Mouse (Mus musculus) MEL (cell line): ENCODE data around the gene Macf1. TPM values are rescaled to one million over a fixed set of nuclear protein-coding genes. Genes with fewer than 3 reads are reported as not detected.
A peak's percentile ranks its signal among the peaks of the same experiment; 100 is the strongest.

Experiments
- DNase-seq: peaks from one replicate; pipeline ENCODE4 v3.0.0; 2011; ENCODE audit warnings: low read depth, low spot score
- H3K27ac ChIP-seq: 2 replicates; pipeline ENCODE4 v1.5.1; 2012; ENCODE audit warnings: low read depth, mild to moderate bottlenecking, control low read depth, low read length, moderate library complexity; ENCODE audit not compliant: control insufficient read depth
- H3K27me3 ChIP-seq, 2 experiments: fragments of 150-350 bp in 1 of 2; sonication (generic) in 1 of 2; 2 replicates each; pipeline ENCODE4 v1.6.1; 2012; ENCODE audit warnings: low read length in 2 of 2, mild to moderate bottlenecking in 2 of 2, improper control_type of control experiment in 1 of 2, moderate library complexity in 1 of 2; ENCODE audit not compliant: insufficient read depth in 2 of 2, control insufficient read depth in 1 of 2
- H3K36me3 ChIP-seq, 2 experiments: 2 replicates each; pipeline ENCODE4 v1.6.1; 2012 to 2014; ENCODE audit warnings: low read length in 2 of 2, improper control_type of control experiment in 1 of 2, inconsistent platforms in 1 of 2, mild to moderate bottlenecking in 1 of 2; ENCODE audit not compliant: insufficient read depth in 2 of 2, control insufficient read depth in 1 of 2
- H3K4me1 ChIP-seq, 2 experiments: fragments of 150-350 bp in 1 of 2; sonication (generic) in 1 of 2; 2 replicates each; pipeline ENCODE4 v1.6.1; 2012; ENCODE audit warnings: low read length in 2 of 2, improper control_type of control experiment in 1 of 2, mild to moderate bottlenecking in 1 of 2; ENCODE audit not compliant: insufficient read depth in 2 of 2, control insufficient read depth in 1 of 2
- H3K4me3 ChIP-seq, 2 experiments: fragments of 150-350 bp in 1 of 2; sonication (generic) in 1 of 2; 2 replicates each; pipeline ENCODE4 v1.5.1; 2012; ENCODE audit warnings: low read depth in 2 of 2, low read length in 2 of 2, mild to moderate bottlenecking in 2 of 2, moderate library complexity in 2 of 2, control low read depth in 1 of 2, improper control_type of control experiment in 1 of 2; ENCODE audit not compliant: control insufficient read depth in 1 of 2, insufficient read depth in 1 of 2
- H3K79me2 ChIP-seq: 2 replicates; pipeline ENCODE4 v1.6.1; 2012; ENCODE audit warnings: mild to moderate bottlenecking, low read length, moderate library complexity; ENCODE audit not compliant: control insufficient read depth, poor library complexity, insufficient read depth
- H3K9ac ChIP-seq: 2 replicates; pipeline ENCODE4 v1.6.1; 2012; ENCODE audit warnings: low read depth, mild to moderate bottlenecking, control low read depth, low read length, moderate library complexity; ENCODE audit not compliant: control insufficient read depth, poor library complexity, severe bottlenecking
- H3K9me3 ChIP-seq: fragments of 150-350 bp; sonication (generic); replicated peaks from 2 replicates; pipeline ENCODE4 v1.6.1; 2012; ENCODE audit warnings: mild to moderate bottlenecking, low read length, improper control_type of control experiment, moderate library complexity; ENCODE audit not compliant: insufficient read depth
- CHD2 ChIP-seq: IDR thresholded peaks from 2 replicates; pipeline ENCODE4 v1.6.1; 2011; ENCODE audit warnings: low read length, improper control_type of control experiment
- CTCF ChIP-seq, 3 experiments: IDR thresholded peaks in 2 of 3; conservative IDR thresholded peaks in 1 of 3; 2 replicates each; pipeline ENCODE4 v1.5.1; 2011 to 2012; ENCODE audit warnings: low read length in 3 of 3, low read depth in 2 of 3, mild to moderate bottlenecking in 2 of 3, improper control_type of control experiment in 1 of 3, inconsistent platforms in 1 of 3, mixed read lengths in 1 of 3, moderate library complexity in 1 of 3; ENCODE audit not compliant: control insufficient read depth in 1 of 3, insufficient read depth in 1 of 3, poor library complexity in 1 of 3, severe bottlenecking in 1 of 3
- EP300 ChIP-seq, 2 experiments: IDR thresholded peaks; 2 replicates each; pipeline ENCODE4 v1.6.1; 2011; ENCODE audit warnings: improper control_type of control experiment in 2 of 2, low read length in 2 of 2, low read depth in 1 of 2, mild to moderate bottlenecking in 1 of 2
- ETS1 ChIP-seq: IDR thresholded peaks from 2 replicates; pipeline ENCODE4 v1.6.1; 2012; ENCODE audit warnings: low read depth, mild to moderate bottlenecking, inconsistent platforms, low read length, improper control_type of control experiment, moderate library complexity
- GATA1 ChIP-seq: IDR thresholded peaks from 2 replicates; pipeline ENCODE4 v1.6.1; 2011; ENCODE audit warnings: low read depth, low read length, improper control_type of control experiment
- HCFC1 ChIP-seq: IDR thresholded peaks from 2 replicates; pipeline ENCODE4 v1.6.1; 2012; ENCODE audit warnings: low read depth, mild to moderate bottlenecking, inconsistent platforms, low read length, improper control_type of control experiment, moderate library complexity
- JUND ChIP-seq: IDR thresholded peaks from 2 replicates; pipeline ENCODE4 v1.6.1; 2011; ENCODE audit warnings: low read depth, mild to moderate bottlenecking, improper control_type of control experiment, low read length
- KAT2A ChIP-seq: conservative IDR thresholded peaks from 2 replicates; pipeline ENCODE4 v1.6.1; 2012; ENCODE audit warnings: low read depth, low read length, improper control_type of control experiment, inconsistent platforms
- MAFK ChIP-seq: IDR thresholded peaks from 2 replicates; pipeline ENCODE4 v1.6.1; 2011; ENCODE audit warnings: low read depth, mild to moderate bottlenecking, low read length, improper control_type of control experiment, borderline replicate concordance
- MAX ChIP-seq: IDR thresholded peaks from 2 replicates; pipeline ENCODE4 v1.6.1; 2011; ENCODE audit warnings: low read length, improper control_type of control experiment
- MAZ ChIP-seq: IDR thresholded peaks from 2 replicates; pipeline ENCODE4 v1.6.1; 2012; ENCODE audit warnings: low read depth, mild to moderate bottlenecking, inconsistent platforms, low read length, improper control_type of control experiment
- MYB ChIP-seq: IDR thresholded peaks from 2 replicates; pipeline ENCODE4 v1.6.1; 2011; ENCODE audit warnings: mild to moderate bottlenecking, low read depth, low read length, improper control_type of control experiment
- NELFE ChIP-seq: IDR thresholded peaks from 2 replicates; pipeline ENCODE4 v1.6.1; 2011; ENCODE audit warnings: low read depth, low read length, improper control_type of control experiment
- POLR2A ChIP-seq, 2 experiments: IDR thresholded peaks; 2 replicates each; pipeline ENCODE4 v1.6.1; 2011 to 2012; ENCODE audit warnings: low read length in 2 of 2, mild to moderate bottlenecking in 2 of 2, control low read depth in 1 of 2, improper control_type of control experiment in 1 of 2, low read depth in 1 of 2, moderate library complexity in 1 of 2; ENCODE audit not compliant: control insufficient read depth in 1 of 2, insufficient read depth in 1 of 2, poor library complexity in 1 of 2
- POLR2AphosphoS2 ChIP-seq: IDR thresholded peaks from 2 replicates; pipeline ENCODE4 v1.6.1; 2011; ENCODE audit warnings: low read length, improper control_type of control experiment
- POLR2AphosphoS5 ChIP-seq: IDR thresholded peaks from 2 replicates; pipeline ENCODE4 v1.6.1; 2012; ENCODE audit warnings: low read depth, borderline replicate concordance, mild to moderate bottlenecking, inconsistent platforms, low read length, moderate library complexity, mixed read lengths
- RAD21 ChIP-seq: IDR thresholded peaks from 2 replicates; pipeline ENCODE4 v1.6.1; 2011; ENCODE audit warnings: mild to moderate bottlenecking, low read depth, low read length, improper control_type of control experiment
- RCOR1 ChIP-seq: IDR thresholded peaks from 2 replicates; pipeline ENCODE4 v1.6.1; 2012; ENCODE audit warnings: low read depth, mild to moderate bottlenecking, inconsistent platforms, low read length, improper control_type of control experiment
- SMC3 ChIP-seq: IDR thresholded peaks from 2 replicates; pipeline ENCODE4 v1.6.1; 2011; ENCODE audit warnings: low read depth, low read length, improper control_type of control experiment
- TBP ChIP-seq: IDR thresholded peaks from 2 replicates; pipeline ENCODE4 v1.8.0; 2011; ENCODE audit warnings: low read depth, low read length, improper control_type of control experiment
- TCF12 ChIP-seq: IDR thresholded peaks from 2 replicates; pipeline ENCODE4 v1.6.1; 2014; ENCODE audit warnings: low read depth, mild to moderate bottlenecking, inconsistent platforms, low read length, improper control_type of control experiment, moderate library complexity
- ZC3H11A ChIP-seq: IDR thresholded peaks from 2 replicates; pipeline ENCODE4 v1.6.1; 2012; ENCODE audit warnings: low read depth, mild to moderate bottlenecking, inconsistent platforms, low read length, improper control_type of control experiment
- ZKSCAN1 ChIP-seq: IDR thresholded peaks from 2 replicates; pipeline ENCODE4 v1.6.1; 2012; ENCODE audit warnings: low read depth, mild to moderate bottlenecking, inconsistent platforms, low read length, improper control_type of control experiment, moderate library complexity
- ZMIZ1 ChIP-seq: IDR thresholded peaks from 2 replicates; pipeline ENCODE4 v1.6.1; 2012; ENCODE audit warnings: low read depth, mild to moderate bottlenecking, inconsistent platforms, low read length, improper control_type of control experiment, moderate library complexity
- ZNF384 ChIP-seq: IDR thresholded peaks from 2 replicates; pipeline ENCODE4 v1.6.1; 2012; ENCODE audit warnings: low read depth, mild to moderate bottlenecking, inconsistent platforms, low read length, improper control_type of control experiment
- polyA plus RNA-seq, 2 experiments: library from polyadenylated mRNA; stranded (reverse) in 1 of 2; unstranded in 1 of 2; fragments of >175 nt in 1 of 2; fragments of >200 nt in 1 of 2; gene quantifications; 2 replicates each; pipeline versions ENCODE4 v1.2.1 to v1.2.4; 2012; ENCODE audit warnings: low replicate concordance in 2 of 2, low read depth in 1 of 2; ENCODE audit not compliant: insufficient read length in 2 of 2, insufficient read depth in 1 of 2, missing spikeins in 1 of 2
- total RNA-seq: library from RNA; depleted of rRNA; stranded (reverse); fragments of 300-350 nt; gene quantifications from 2 replicates; pipeline ENCODE4 v1.2.3, GENCODE M21; 2012

The Macf1 gene
- total and polyA plus RNA-seq, 3 experiments = 18.5 to 71.4 (median 60.8) TPM

DNA sequence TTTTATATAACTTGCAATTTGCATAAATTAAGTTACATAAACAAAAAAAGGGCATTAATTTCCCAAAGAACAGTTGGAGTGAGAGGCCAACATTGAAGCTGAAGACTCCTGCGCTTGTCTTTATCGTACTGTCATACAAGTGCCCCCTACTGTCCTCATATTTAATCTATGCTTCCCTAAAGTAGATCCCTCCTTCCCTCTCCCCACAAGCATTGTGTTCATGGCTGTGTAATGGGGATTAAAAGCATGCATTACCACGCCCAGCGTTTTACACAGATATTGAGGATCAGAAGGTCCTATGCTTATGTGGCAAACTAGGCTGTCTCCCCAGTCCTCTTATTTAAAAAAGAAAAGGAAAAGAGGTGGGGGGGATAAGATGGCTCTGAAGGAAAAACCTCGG lies 56.5 kb downstream of the Macf1 start:
- H3K27me3 ChIP-seq = no peaks in the 10 kb centered on the region; a peak in 1 of 4 replicates
- H3K9ac ChIP-seq = no peak overlapping the region
- no peak overlapping the region for H3K27ac ChIP-seq
- H3K4me1 ChIP-seq = peaks cover 0 to 2% of the 10 kb centered on the region in 2 experiments; a peak in 1 of 4 replicates
- DNase-seq = no peak
- TF ChIP-seq KAT2A (no peak), ZMIZ1 (no peak), POLR2A (IDR thresholded peaks at IDR 0.05; ENCODE audit: control insufficient read depth in 1 of 2, insufficient read depth in 1 of 2, low read depth in 1 of 2, low read length in 2 of 2, poor library complexity in 1 of 2) (no peak), GATA1 (no peak), CTCF (IDR thresholded peaks at IDR 0.05 in 2 of 3, conservative IDR thresholded peaks at IDR 0.05 in 1 of 3; ENCODE audit: control insufficient read depth in 1 of 3, insufficient read depth in 1 of 3, low read depth in 2 of 3, low read length in 3 of 3, poor library complexity in 1 of 3, severe bottlenecking in 1 of 3) (0 out of 6 replicates have a peak, but pooled peaks of 1 of the 3 experiments have one; percentile 2)
- TF ChIP-seq, all 39 proteins: peak for 1
- H3K79me2 ChIP-seq = no peaks in the 10 kb centered on the region
- no peak overlapping the region for H3K4me3 ChIP-seq
- 0 out of 4 replicates have a peak, but pooled peaks cover 0 to 4% of the 10 kb centered on the region in 2 experiments for H3K36me3 ChIP-seq
- no peaks in the 10 kb centered on the region for H3K9me3 ChIP-seq

DNA sequence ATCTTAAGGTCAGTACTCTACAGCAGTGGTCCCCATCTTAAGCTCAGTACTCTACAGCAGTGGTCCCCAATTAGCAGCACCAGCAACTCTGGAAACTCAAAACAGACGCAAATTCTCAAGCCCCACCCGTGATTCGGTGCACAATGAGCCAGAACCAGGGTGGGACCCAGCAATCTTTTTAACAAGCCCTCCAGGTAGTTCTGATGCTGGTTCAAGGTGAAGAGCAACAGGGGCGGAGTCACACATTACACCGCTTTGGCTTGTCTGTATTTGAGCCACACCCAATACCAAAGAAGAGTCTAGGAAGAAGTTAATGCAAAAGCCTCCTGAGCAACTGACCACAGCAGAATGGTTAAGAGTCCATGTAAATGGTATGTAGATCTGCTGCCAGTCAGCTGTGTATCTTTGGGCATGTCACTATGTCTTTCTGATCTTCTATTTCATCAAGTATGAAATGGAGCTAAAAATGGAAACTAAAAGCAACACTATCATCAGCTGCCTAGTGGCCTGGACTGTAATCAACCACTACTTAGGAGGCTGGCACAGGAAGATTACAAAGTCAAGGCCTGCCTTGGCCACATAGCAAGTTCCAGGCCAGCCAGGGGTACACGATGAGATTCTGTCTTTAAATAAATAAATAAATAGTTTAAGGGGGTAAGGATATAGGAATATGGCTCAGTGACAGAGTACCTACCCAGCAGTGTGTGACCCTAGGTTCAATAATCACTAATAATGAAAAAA lies 58.7 kb downstream of the Macf1 start:
- H3K9me3 ChIP-seq = no peaks in the 10 kb centered on the region
- 0 out of 4 replicates have a peak, but pooled peaks cover 0 to 3% of the 10 kb centered on the region in 2 experiments for H3K4me1 ChIP-seq
- no peak overlapping the region for H3K4me3 ChIP-seq
- H3K9ac ChIP-seq = no peak overlapping the region
- peaks cover 0 to 3% of the 10 kb centered on the region in 2 experiments; a peak in 1 of 4 replicates for H3K36me3 ChIP-seq
- H3K27me3 ChIP-seq = no peaks in the 10 kb centered on the region; a peak in 1 of 4 replicates
- no peak for DNase-seq
- no peaks in the 10 kb centered on the region for H3K79me2 ChIP-seq
- TF ChIP-seq RCOR1 (no peak), TCF12 (no peak), ZNF384 (no peak), POLR2AphosphoS2 (no peak), CHD2 (no peak), ETS1 (0 out of 2 replicates have a peak, but pooled peaks have one; percentile 19), EP300 (IDR thresholded peaks at IDR 0.05; ENCODE audit: low read depth in 1 of 2, low read length in 2 of 2) (0 out of 4 replicates have a peak, but pooled peaks of 1 of the 2 experiments have one; percentile 3), MYB (no peak), NELFE (no peak)
- no peak overlapping the region for H3K27ac ChIP-seq

DNA sequence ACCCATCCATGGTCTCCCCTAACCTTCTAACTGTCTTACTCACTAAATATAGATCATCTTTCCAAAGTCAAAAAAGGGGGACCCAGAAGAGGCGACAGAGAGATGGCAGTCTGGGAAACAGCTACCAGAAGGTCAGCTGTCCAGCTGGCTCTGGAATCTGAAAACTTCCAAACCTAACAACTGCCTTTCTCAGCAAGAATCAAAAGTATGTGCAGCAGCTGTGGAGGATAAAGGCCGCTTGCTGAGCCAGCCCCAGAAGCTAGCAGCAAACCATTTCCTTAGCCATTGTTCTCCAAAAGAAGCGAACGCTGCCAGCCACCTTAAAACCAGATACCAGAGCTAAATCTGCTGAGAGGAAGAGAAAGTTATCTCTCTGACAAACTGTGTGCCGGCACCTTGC lies 59.7 kb downstream of the Macf1 start:
- no peak overlapping the region for H3K9ac ChIP-seq
- H3K36me3 ChIP-seq = peaks cover 0 to 3% of the 10 kb centered on the region in 2 experiments; a peak in 1 of 4 replicates
- H3K27me3 ChIP-seq = no peaks in the 10 kb centered on the region; a peak in 1 of 4 replicates
- 0 out of 4 replicates have a peak, but pooled peaks cover 0 to 3% of the 10 kb centered on the region in 2 experiments for H3K4me1 ChIP-seq
- DNase-seq = no peak
- no peaks in the 10 kb centered on the region for H3K79me2 ChIP-seq
- H3K9me3 ChIP-seq = no peaks in the 10 kb centered on the region
- no peak overlapping the region for H3K27ac ChIP-seq
- no peak overlapping the region for H3K4me3 ChIP-seq
- TF ChIP-seq ZNF384 (no peak), ZKSCAN1 (no peak), MAZ (no peak), ZC3H11A (no peak), MYB (no peak), MAX (no peak), CHD2 (no peak), TBP (no peak), JUND (no peak), POLR2AphosphoS5 (no peak), MAFK (no peak), NELFE (no peak), HCFC1 (no peak), SMC3 (no peak), RCOR1 (no peak; the same call in 1 of the 2 replicates), RAD21 (no peak)
